ENCODE assay signal across 10 mouse cellular contexts in genomic region chr11:107337391-107338148, GRCm38 (mm10).
A peak's percentile ranks its signal among the peaks of the same experiment; 100 is the strongest.
DNase-seq lines count a peak whose midpoint lies in the region; ATAC-seq and TF ChIP-seq lines count a peak whose summit lies in the region.
"Had no signal": no experiment of that assay in that cellular context is flagged by ENCODE, and none has a peak within 500 bp of the region (broad histone marks: within the 10 kb centered on the region; RNA-seq: fewer than 3 reads in every experiment).

No protein-coding gene starts in this region.

- peaks cover 58% of the 10 kb centered on the region for H3K4me1 ChIP-seq in midbrain, embryonic 10.5 days
- H3K4me1 ChIP-seq in midbrain, postnatal 0 days (ENCODE audit: insufficient read depth, low read length), result peaks cover 4% of the 10 kb centered on the region; the same call in 1 of the 2 replicates
- H3K4me1 ChIP-seq in liver, embryonic 11.5 days (replicated peaks; ENCODE audit: control insufficient read depth, insufficient read depth, low read length), result peaks cover 33% of the 10 kb centered on the region

- no peak for TF ChIP-seq CTCF in midbrain, postnatal 0 days (IDR thresholded peaks at IDR 0.05)

- peak overlapping the region; percentile 56 for H3K27ac ChIP-seq in midbrain, embryonic 10.5 days (replicated peaks)
- H3K27ac ChIP-seq in midbrain, postnatal 0 days (ENCODE audit: low read depth, low read length), result no peak overlapping the region
- H3K27ac ChIP-seq in liver, embryonic 11.5 days (ENCODE audit: low read depth, low read length), result no peak overlapping the region

- H3K36me3 ChIP-seq in midbrain, embryonic 10.5 days, result peaks cover 24% of the 10 kb centered on the region
- H3K36me3 ChIP-seq in midbrain, postnatal 0 days (ENCODE audit: insufficient read depth, low read length), result no peaks in the 10 kb centered on the region
- no peaks in the 10 kb centered on the region; the same call in 1 of the 2 replicates for H3K36me3 ChIP-seq in liver, embryonic 11.5 days (ENCODE audit: control insufficient read depth, insufficient read depth, low read length)

- no peaks in the 10 kb centered on the region for H3K9me3 ChIP-seq in midbrain, embryonic 10.5 days (replicated peaks)
- H3K9me3 ChIP-seq in midbrain, postnatal 0 days (ENCODE audit: low read length), result no peaks in the 10 kb centered on the region
- H3K9me3 ChIP-seq in liver, embryonic 11.5 days (ENCODE audit: control insufficient read depth, low read length), result no peaks in the 10 kb centered on the region
- H3K9me3 ChIP-seq: embryonic facial prominence, embryonic 12.5 days had no signal

- H3K27me3 ChIP-seq in midbrain, embryonic 10.5 days (ENCODE audit: low read depth, poor library complexity, severe bottlenecking), result no peaks in the 10 kb centered on the region
- no peaks in the 10 kb centered on the region for H3K27me3 ChIP-seq in midbrain, postnatal 0 days (ENCODE audit: insufficient read depth, low read length)
- H3K27me3 ChIP-seq in liver, embryonic 11.5 days (replicated peaks; ENCODE audit: control insufficient read depth, insufficient read depth, low read length), result no peaks in the 10 kb centered on the region
- H3K27me3 ChIP-seq: embryonic facial prominence, embryonic 12.5 days had no signal

- no peak overlapping the region for H3K9ac ChIP-seq in midbrain, postnatal 0 days (replicated peaks; ENCODE audit: low read length, poor library complexity, severe bottlenecking)
- H3K9ac ChIP-seq in liver, embryonic 11.5 days (ENCODE audit: low read depth, low read length), result no peak overlapping the region
- H3K9ac ChIP-seq: embryonic facial prominence, embryonic 12.5 days had no signal

- ATAC-seq in midbrain, postnatal 0 days (ENCODE audit: low FRiP score), result no peak
- peak; percentile 38; the same call in 1 of the 2 replicates for ATAC-seq in liver, embryonic 11.5 days (replicated peaks; ENCODE audit: low FRiP score)

- peak; percentile 23 for DNase-seq in adrenal gland, postnatal 14 days
- DNase-seq in adrenal gland, adult (ENCODE audit: inconsistent age in 2 of 2, low spot score in 1 of 2), result no peak
- no peak for DNase-seq in midbrain, embryonic 10.5 days (ENCODE audit: low spot score)
- DNase-seq in midbrain, postnatal 0 days (ENCODE audit: low spot score), result no peak
- DNase-seq in liver, embryonic 11.5 days (ENCODE audit: low spot score), result no peak
- no peak for DNase-seq in urinary bladder, postnatal 4 days (ENCODE audit: low spot score in 2 of 2)
- no peak for DNase-seq in left cerebral cortex, postnatal 4 days
- no peak for DNase-seq in right cerebral cortex, postnatal 4 days
- DNase-seq: thymus, postnatal 36 days had no signal

- no peak overlapping the region for H3K4me2 ChIP-seq in midbrain, postnatal 0 days (ENCODE audit: low read depth, low read length, poor library complexity, severe bottlenecking)
- peak overlapping the region; percentile 43 for H3K4me2 ChIP-seq in liver, embryonic 11.5 days
- H3K4me2 ChIP-seq: embryonic facial prominence, embryonic 12.5 days had no signal

- H3K4me3 ChIP-seq in midbrain, embryonic 10.5 days, result no peak overlapping the region
- no peak overlapping the region for H3K4me3 ChIP-seq in midbrain, postnatal 0 days (ENCODE audit: low read depth, low read length)
- H3K4me3 ChIP-seq in liver, embryonic 11.5 days (ENCODE audit: low read depth, low read length), result no peak overlapping the region
- H3K4me3 ChIP-seq: embryonic facial prominence, embryonic 12.5 days had no signal

- WGBS in midbrain, embryonic 10.5 days, result 47% methylated on average over 18 of the region's 18 CpGs
- 45% methylated on average over 18 of the region's 18 CpGs for WGBS in midbrain, postnatal 0 days
- WGBS in liver, embryonic 11.5 days, result 68% methylated on average over 18 of the region's 18 CpGs

- intact Hi-C loops in left cerebral cortex, postnatal 4 days (cut with DNase I), result no loop called here
